Mouse (Mus musculus) limb, embryonic 14.5 days (tissue): ENCODE measurements around the gene Cyp17a1. TPM values are rescaled to one million over a fixed set of nuclear protein-coding genes. Genes with fewer than 3 reads are reported as not detected.

Experiments
- ATAC-seq: fragments of 200-750 bp; cut with Nextera tagmentation; 2 replicates; pipeline ENCODE4 v1.8.0; 2017; ENCODE audit warnings: low read depth, moderate number of reproducible peaks, moderate TSS enrichment; ENCODE audit not compliant: low FRiP score
- DNase-seq: peaks from one replicate; pipeline ENCODE4 v3.0.0-alpha.2; 2015; ENCODE audit warnings: low spot score
- H3K27ac ChIP-seq: fragments of 300-500 bp; sonication (generic); replicated peaks from 2 replicates; pipeline ENCODE4 v1.5.1; 2014; ENCODE audit warnings: low read depth, mild to moderate bottlenecking, low read length, moderate library complexity, mixed read lengths
- H3K27me3 ChIP-seq: fragments of 300-500 bp; sonication (generic); 2 replicates; pipeline ENCODE4 v1.6.1; 2014; ENCODE audit warnings: low read length, mixed read lengths; ENCODE audit not compliant: control insufficient read depth, insufficient read depth
- H3K36me3 ChIP-seq: fragments of 300-500 bp; sonication (generic); 2 replicates; pipeline ENCODE4 v1.6.1; 2014; ENCODE audit warnings: mild to moderate bottlenecking, low read length, moderate library complexity, mixed read lengths; ENCODE audit not compliant: control insufficient read depth, insufficient read depth
- H3K4me1 ChIP-seq: fragments of 300-500 bp; sonication (generic); 2 replicates; pipeline ENCODE4 v1.6.1; 2014; ENCODE audit warnings: antibody characterized with exemption, low read length, mixed read lengths; ENCODE audit not compliant: control insufficient read depth, insufficient read depth
- H3K4me2 ChIP-seq: fragments of 300-500 bp; sonication (generic); replicated peaks from 2 replicates; pipeline ENCODE4 v1.6.1; 2014; ENCODE audit warnings: low read depth, mild to moderate bottlenecking, low read length, moderate library complexity; ENCODE audit not compliant: severe bottlenecking
- H3K4me3 ChIP-seq: fragments of 300-500 bp; sonication (generic); replicated peaks from 2 replicates; pipeline ENCODE4 v1.5.1; 2014; ENCODE audit warnings: low read length
- H3K9ac ChIP-seq: fragments of 300-500 bp; sonication (generic); 2 replicates; pipeline ENCODE4 v1.6.1; 2014; ENCODE audit warnings: mild to moderate bottlenecking, low read depth, low read length, moderate library complexity; ENCODE audit not compliant: severe bottlenecking
- H3K9me3 ChIP-seq: fragments of 300-500 bp; sonication (generic); 2 replicates; pipeline ENCODE4 v1.6.1; 2016; ENCODE audit warnings: low read length; ENCODE audit not compliant: control insufficient read depth
- POLR2A ChIP-seq: fragments of 200-500 bp; IDR thresholded peaks from 2 replicates; pipeline ENCODE4 v1.8.0; 2012; ENCODE audit warnings: inconsistent platforms, mild to moderate bottlenecking, moderate library complexity, borderline replicate concordance; ENCODE audit not compliant: insufficient read depth, insufficient read length; ENCODE audit errors: extremely low read depth
- WGBS: fragments of 180-500 bp; shearing (Covaris S2); extraction: QIAGEN DNeasy Blood & Tissue Kit; methylation state at CpG from one replicate; pipeline ENCODE4 v1.1.7; 2014; 5-methylcytosine and 5-hydroxymethylcytosine counted together
- polyA plus RNA-seq, 2 experiments: library from polyadenylated mRNA; depleted of rRNA in 1 of 2; stranded (reverse) in 1 of 2; unstranded in 1 of 2; fragments of >200 nt; fragmentation: Nextera tagmentation in 1 of 2; extraction: Ambion mirVana in 1 of 2; gene quantifications; 2 replicates each; pipeline versions ENCODE4 v1.2.1 to v1.2.3; 2012 to 2014

The Cyp17a1 gene
- polyA plus RNA-seq, 2 experiments = 0.20 to 0.23 TPM

DNA sequence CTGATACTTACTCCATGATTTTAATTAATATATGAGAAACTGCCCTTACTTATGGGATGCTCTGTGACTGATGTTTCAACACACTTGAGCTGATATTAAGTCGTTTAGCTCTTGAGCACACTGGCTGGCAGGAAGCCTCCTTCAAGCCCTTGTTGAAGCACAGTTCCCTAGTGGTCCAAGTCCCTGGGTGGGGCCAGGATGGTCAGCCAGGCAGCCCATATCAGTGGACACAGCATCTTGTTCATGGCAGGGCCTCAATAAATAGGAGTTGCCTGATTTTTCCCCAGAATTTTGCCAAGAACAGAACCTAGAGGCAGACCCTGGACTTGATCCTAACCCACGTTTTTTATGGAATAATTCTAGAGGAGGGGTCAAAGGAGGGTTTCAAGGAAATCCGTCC lies 25.7 kb downstream of the Cyp17a1 start:
- H3K9ac ChIP-seq = no peak overlapping the region
- WGBS = 55% methylated on average over 3 of the region's 3 CpGs
- no peak overlapping the region for H3K4me2 ChIP-seq
- DNase-seq (no peak), ATAC-seq (no peak)
- H3K27me3 ChIP-seq = no peaks in the 10 kb centered on the region
- H3K9me3 ChIP-seq = no peaks in the 10 kb centered on the region
- no peak for TF ChIP-seq POLR2A
- no peak overlapping the region for H3K4me3 ChIP-seq
- H3K36me3 ChIP-seq = peaks cover 21% of the 10 kb centered on the region
- peaks cover 32% of the 10 kb centered on the region for H3K4me1 ChIP-seq
- no peak overlapping the region for H3K27ac ChIP-seq

DNA sequence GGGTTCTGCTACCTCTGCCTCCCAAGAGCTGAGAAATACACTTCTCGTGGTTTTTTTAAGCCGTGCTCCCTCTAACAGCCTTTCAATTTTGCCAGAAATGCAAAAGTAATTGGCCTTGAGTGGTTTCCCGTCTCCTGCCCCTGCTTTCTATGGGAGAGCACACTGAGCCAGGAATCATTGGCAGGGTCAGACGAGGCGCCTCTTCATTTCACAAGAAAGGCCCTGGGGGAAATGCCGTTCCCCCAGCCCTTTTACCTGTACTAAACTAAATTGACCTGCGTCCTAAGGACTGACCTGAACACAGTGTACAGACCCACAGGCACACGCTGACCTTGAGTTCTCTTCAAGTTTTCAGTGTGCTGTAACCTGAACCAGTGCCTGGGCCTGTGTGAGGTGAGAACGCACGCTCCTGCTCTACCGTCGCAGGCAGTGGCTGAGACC lies 26.9 kb downstream of the Cyp17a1 start:
- no peak overlapping the region for H3K4me2 ChIP-seq
- H3K9me3 ChIP-seq = no peaks in the 10 kb centered on the region
- H3K4me1 ChIP-seq = peaks cover 44% of the 10 kb centered on the region
- 0 out of 2 replicates have a peak overlapping the region, but pooled peaks have one; percentile 40 for H3K27ac ChIP-seq
- ATAC-seq = no peak
- H3K9ac ChIP-seq = no peak overlapping the region
- no peaks in the 10 kb centered on the region for H3K27me3 ChIP-seq
- H3K4me3 ChIP-seq = no peak overlapping the region
- 67% methylated on average over 12 of the region's 12 CpGs for WGBS
- H3K36me3 ChIP-seq = peaks cover 17% of the 10 kb centered on the region
- DNase-seq = no peak
- no peak for TF ChIP-seq POLR2A

DNA sequence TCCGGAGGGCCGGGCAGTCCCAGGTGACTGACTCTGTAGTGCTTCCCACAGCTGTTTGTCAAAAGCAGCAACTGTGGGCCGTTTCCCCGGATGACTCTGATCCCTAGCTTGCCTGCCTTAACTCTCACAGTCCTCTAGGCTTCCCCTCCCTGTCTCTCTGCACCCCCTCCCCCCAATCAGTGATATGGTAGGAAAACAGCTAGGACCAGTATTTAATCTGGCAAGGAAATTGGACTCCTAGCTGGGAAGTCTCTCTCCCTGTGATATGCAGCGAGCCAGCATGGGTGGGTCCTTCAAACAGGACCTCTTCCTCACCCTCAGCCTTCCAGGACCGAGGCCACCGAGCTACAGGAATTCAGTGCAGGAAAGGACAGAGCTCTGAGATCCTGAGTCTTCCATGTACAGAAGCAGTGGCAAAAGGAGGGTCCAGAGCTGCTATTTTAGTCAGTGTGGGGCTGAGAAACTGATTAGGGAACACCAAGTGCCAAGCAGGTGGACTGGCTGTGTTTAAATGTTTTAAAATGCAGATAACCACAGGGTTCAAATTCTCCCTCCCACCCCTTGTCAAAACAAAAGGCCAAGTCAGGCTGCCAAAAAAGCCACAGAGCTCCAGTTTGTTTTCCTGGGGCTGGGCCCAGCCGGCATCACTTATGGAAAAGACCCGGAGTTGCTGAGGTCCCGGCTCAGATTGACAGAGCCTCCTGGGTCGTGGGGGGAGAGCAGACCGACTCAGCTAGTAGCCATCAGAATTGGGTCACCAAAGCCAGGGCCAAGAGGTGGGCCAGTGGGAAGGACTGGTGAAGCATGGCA lies 28.0 kb downstream of the Cyp17a1 start:
- Histone ChIP-seq H3K27ac (peak overlapping the region; percentile 64), H3K27me3 (no peaks in the 10 kb centered on the region), H3K4me3 (no peak overlapping the region), H3K9me3 (no peaks in the 10 kb centered on the region), H3K9ac (no peak overlapping the region), H3K36me3 (peaks cover 17% of the 10 kb centered on the region), H3K4me2 (no peak overlapping the region), H3K4me1 (peaks cover 53% of the 10 kb centered on the region)
- no peak for TF ChIP-seq POLR2A
- DNase-seq (peak; percentile 58), ATAC-seq (peak; percentile 33; the same call in 1 of the 2 replicates)
- 58% methylated on average over 12 of the region's 12 CpGs for WGBS

DNA sequence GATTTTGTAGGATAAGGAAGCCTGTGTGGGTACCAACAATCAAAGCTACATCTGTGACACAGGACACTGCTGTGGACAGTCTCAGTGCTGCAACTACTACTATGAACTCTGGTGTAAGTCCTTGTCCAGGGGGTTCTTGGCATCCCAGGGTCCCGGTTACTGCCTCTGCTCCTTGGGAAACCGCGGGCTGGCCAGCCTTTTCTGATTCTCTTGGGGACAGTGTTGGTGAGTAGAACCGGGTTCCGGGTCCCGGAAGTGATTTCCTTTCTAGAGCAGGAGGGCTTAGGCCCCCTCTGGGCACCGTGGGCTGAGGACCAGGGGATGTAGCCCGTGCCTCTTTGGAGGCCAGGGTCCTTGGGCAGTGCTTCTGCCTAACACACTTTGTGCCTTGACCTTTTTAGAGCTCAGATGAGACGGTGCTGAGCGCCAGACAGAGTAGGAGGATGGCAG lies 28.6 kb downstream of the Cyp17a1 start:
- no peaks in the 10 kb centered on the region for H3K9me3 ChIP-seq
- H3K4me2 ChIP-seq = no peak overlapping the region
- no peak for DNase-seq
- no peak overlapping the region for H3K9ac ChIP-seq
- H3K27ac ChIP-seq = peak overlapping the region; percentile 56; the same call in 1 of the 2 replicates
- no peak for ATAC-seq
- 80% methylated on average over 10 of the region's 10 CpGs for WGBS
- peaks cover 17% of the 10 kb centered on the region for H3K36me3 ChIP-seq
- TF ChIP-seq POLR2A = no peak
- no peaks in the 10 kb centered on the region for H3K27me3 ChIP-seq
- no peak overlapping the region for H3K4me3 ChIP-seq
- H3K4me1 ChIP-seq = peaks cover 59% of the 10 kb centered on the region

DNA sequence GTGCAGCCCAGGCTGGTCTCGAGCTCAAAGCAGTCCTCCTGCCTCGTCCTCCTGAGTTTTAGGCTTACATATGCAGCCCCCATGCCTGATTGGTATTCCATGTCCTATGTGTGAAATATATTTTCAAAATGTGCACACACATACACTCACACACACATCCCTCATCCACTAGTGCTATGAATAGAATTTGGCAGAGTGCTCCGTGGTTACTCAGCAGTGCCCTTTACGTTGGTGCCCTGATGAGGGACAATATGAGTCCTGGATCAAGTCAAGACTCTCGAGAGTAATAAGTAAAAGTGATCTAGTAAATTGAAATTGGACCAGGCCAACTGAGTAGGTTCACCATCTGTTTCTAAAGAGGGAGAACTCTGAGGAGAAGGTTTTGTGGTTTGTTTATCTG lies 29.7 kb downstream of the Cyp17a1 start:
- Histone ChIP-seq H3K4me3 (no peak overlapping the region), H3K27ac (no peak overlapping the region; the same call in 1 of the 2 replicates), H3K9ac (no peak overlapping the region), H3K4me1 (peaks cover 63% of the 10 kb centered on the region), H3K36me3 (peaks cover 17% of the 10 kb centered on the region), H3K27me3 (no peaks in the 10 kb centered on the region), H3K4me2 (no peak overlapping the region), H3K9me3 (no peaks in the 10 kb centered on the region)
- TF ChIP-seq POLR2A = no peak
- no peak for DNase-seq
- ATAC-seq = no peak
- WGBS = 66% methylated on average over 5 of the region's 5 CpGs
